In genomic region chr9:36857476-36858117, GRCm38 (mm10) we compare ENCODE assay signal across 12 mouse cellular contexts. TPM values are rescaled to one million over a fixed set of nuclear protein-coding genes. Genes with fewer than 3 reads are reported as not detected.
DNase-seq lines count a peak whose midpoint lies in the region; ATAC-seq and TF ChIP-seq lines count a peak whose summit lies in the region.
"Had no signal": no experiment of that assay in that cellular context is flagged by ENCODE, and none has a peak within 500 bp of the region (broad histone marks: within the 10 kb centered on the region; RNA-seq: fewer than 3 reads in every experiment).

No protein-coding gene starts in this region.

- H3K9me3 ChIP-seq in forebrain, postnatal 0 days (ENCODE audit: low read length) = no peaks in the 10 kb centered on the region
- H3K9me3 ChIP-seq in liver, embryonic 11.5 days (ENCODE audit: control insufficient read depth, low read length) = no peaks in the 10 kb centered on the region
- H3K9me3 ChIP-seq: embryonic facial prominence, embryonic 13.5 days had no signal

- no peak overlapping the region for H3K4me2 ChIP-seq in forebrain, postnatal 0 days (ENCODE audit: low read depth)
- H3K4me2 ChIP-seq in liver, embryonic 11.5 days = no peak overlapping the region
- H3K4me2 ChIP-seq: embryonic facial prominence, embryonic 13.5 days had no signal

- H3K27ac ChIP-seq in cerebellum, adult 2 months (ENCODE audit: insufficient read depth, low read length) = peak overlapping the region; percentile 88
- peak overlapping the region; percentile 41 for H3K27ac ChIP-seq in brown adipose tissue, adult 24 weeks (replicated peaks; ENCODE audit: low read depth, low read length)
- 0 out of 2 replicates have a peak overlapping the region, but pooled peaks have one; percentile 11 for H3K27ac ChIP-seq in forebrain, postnatal 0 days (ENCODE audit: low read depth, low read length)
- H3K27ac ChIP-seq in liver, embryonic 11.5 days (ENCODE audit: low read depth, low read length) = no peak overlapping the region
- H3K27ac ChIP-seq: embryonic facial prominence, embryonic 13.5 days; liver, embryonic 14.5 days had no signal

- no peak for ATAC-seq in forebrain, postnatal 0 days
- ATAC-seq in liver, embryonic 11.5 days (replicated peaks; ENCODE audit: low FRiP score) = no peak

- peaks cover 22% of the 10 kb centered on the region for H3K4me1 ChIP-seq in cerebellum, adult 2 months (ENCODE audit: control insufficient read depth, insufficient read depth, low read length)
- peaks cover 7% of the 10 kb centered on the region; the same call in 1 of the 2 replicates for H3K4me1 ChIP-seq in brown adipose tissue, adult 24 weeks (ENCODE audit: control insufficient read depth, insufficient read depth, insufficient read length, low read length)
- no peaks in the 10 kb centered on the region for H3K4me1 ChIP-seq in forebrain, postnatal 0 days (ENCODE audit: insufficient read depth)
- no peaks in the 10 kb centered on the region for H3K4me1 ChIP-seq in liver, embryonic 11.5 days (replicated peaks; ENCODE audit: control insufficient read depth, insufficient read depth, low read length)

- no peak for DNase-seq in cerebellum, adult 2 months
- DNase-seq in cerebellum, postnatal 36 days = no peak
- peak; percentile 19 for DNase-seq in 416B (ENCODE audit: low read depth)
- DNase-seq in forebrain, postnatal 0 days = no peak
- DNase-seq in lung, postnatal 25 days (ENCODE audit: low spot score) = no peak
- no peak for DNase-seq in spleen, postnatal 36 days (ENCODE audit: low spot score in 2 of 2)
- DNase-seq in liver, embryonic 11.5 days (ENCODE audit: low spot score) = no peak
- DNase-seq: kidney, adult 2 months had no signal

- TF ChIP-seq CTCF in cerebellum, adult 2 months (IDR thresholded peaks at IDR 0.05; ENCODE audit: borderline replicate concordance, insufficient read depth, low read depth, low read length) = no peak
- TF ChIP-seq CTCF in forebrain, postnatal 0 days (IDR thresholded peaks at IDR 0.05; ENCODE audit: low read depth) = no peak

- H3K9ac ChIP-seq in forebrain, postnatal 0 days = no peak overlapping the region
- H3K9ac ChIP-seq in liver, embryonic 11.5 days (ENCODE audit: low read depth, low read length) = no peak overlapping the region
- H3K9ac ChIP-seq: embryonic facial prominence, embryonic 13.5 days; liver, embryonic 14.5 days had no signal

- H3K36me3 ChIP-seq in forebrain, postnatal 0 days (ENCODE audit: insufficient read depth) = peaks cover 34% of the 10 kb centered on the region
- H3K36me3 ChIP-seq in liver, embryonic 11.5 days (ENCODE audit: control insufficient read depth, insufficient read depth, low read length) = no peaks in the 10 kb centered on the region

- no peak for TF ChIP-seq POLR2A in cerebellum, adult 2 months (IDR thresholded peaks at IDR 0.05; ENCODE audit: borderline replicate concordance, insufficient read depth, low read length)

- H3K4me3 ChIP-seq in cerebellum, adult 2 months (replicated peaks; ENCODE audit: insufficient read depth, low read depth, low read length) = no peak overlapping the region
- no peak overlapping the region for H3K4me3 ChIP-seq in brown adipose tissue, adult 24 weeks (ENCODE audit: insufficient read depth, low read depth, low read length)
- no peak overlapping the region for H3K4me3 ChIP-seq in forebrain, postnatal 0 days (ENCODE audit: low read depth, low read length)
- H3K4me3 ChIP-seq in liver, embryonic 11.5 days (ENCODE audit: low read depth, low read length) = no peak overlapping the region
- H3K4me3 ChIP-seq: embryonic facial prominence, embryonic 13.5 days had no signal

- 50% methylated on average over 8 of the region's 8 CpGs for WGBS in cerebellum, adult 2 months
- WGBS in forebrain, postnatal 0 days = 11% methylated on average over 8 of the region's 8 CpGs
- 32% methylated on average over 8 of the region's 8 CpGs for WGBS in liver, embryonic 11.5 days

- no peaks in the 10 kb centered on the region for H3K27me3 ChIP-seq in cerebellum, adult 2 months (ENCODE audit: control insufficient read depth, insufficient read depth, low read length)
- H3K27me3 ChIP-seq in forebrain, postnatal 0 days (ENCODE audit: insufficient read depth, low read length) = no peaks in the 10 kb centered on the region
- H3K27me3 ChIP-seq in liver, embryonic 11.5 days (replicated peaks; ENCODE audit: control insufficient read depth, insufficient read depth, low read length) = no peaks in the 10 kb centered on the region
- H3K27me3 ChIP-seq: embryonic facial prominence, embryonic 13.5 days had no signal

RNA-seq across cellular contexts. Expression of gene Fez1, which starts 35.9 kb away (rescaled TPM):
- polyA plus RNA-seq in cerebellum, adult 2 months (2012; rRNA removed) = 451 and 465 TPM in 2 replicates
- polyA plus RNA-seq in brown adipose tissue, adult 24 weeks (2012; ENCODE audit: insufficient read depth, insufficient read length, missing spikeins) = 1.9 and 4.8 TPM in 2 replicates
- total RNA-seq in forebrain, postnatal 0 days (2014; rRNA removed) = 586 and 786 TPM in 2 replicates
- 644 and 657 TPM in 2 replicates for polyA plus RNA-seq in forebrain, postnatal 0 days (2015; fragmentation: Nextera tagmentation; extraction: Ambion mirVana)
- 2.7 and 3.2 TPM in 2 replicates for polyA plus RNA-seq in liver, embryonic 11.5 days (2014; fragmentation: Nextera tagmentation; extraction: Ambion mirVana)
- total RNA-seq: megakaryocyte progenitor cell, adult 5-6 weeks had no signal

Comparison
In these comparisons a context has a peak if more than half of its experiments do, and no peak if none do; other contexts are left out.
1. RNA of gene Fez1, which starts 35.9 kb away (polyA plus RNA-seq): 644 to 657 TPM in forebrain, postnatal 0 days and 451 to 465 TPM in cerebellum, adult 2 months; 2.7 to 3.2 TPM in liver, embryonic 11.5 days and 1.9 to 4.8 TPM in brown adipose tissue, adult 24 weeks; every median in the first group is over 10 times any median in the second.